ENCODE assay signal across 9 mouse cellular contexts in the genomic region with DNA sequence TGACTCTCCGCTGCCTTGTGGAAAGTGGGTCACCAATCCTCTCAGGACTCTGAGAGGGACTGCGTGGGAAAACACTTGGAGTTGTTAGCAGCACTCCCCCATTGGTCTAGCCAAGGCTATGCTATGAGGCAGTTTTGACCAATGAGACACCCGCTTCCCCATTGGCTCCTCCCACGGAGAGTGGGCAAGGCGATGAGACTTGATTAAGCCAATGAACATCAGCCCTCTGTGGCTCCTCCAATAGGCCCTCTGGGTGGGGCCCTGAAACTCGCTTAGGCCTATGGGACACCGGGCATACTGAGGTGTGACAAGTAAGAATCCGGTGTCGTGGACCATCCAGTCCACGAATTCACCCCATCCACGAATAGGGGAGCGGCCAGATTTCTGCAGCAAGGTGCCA. TPM values are rescaled to one million over a fixed set of nuclear protein-coding genes. Genes with fewer than 3 reads are reported as not detected.
DNase-seq lines count a peak whose midpoint lies in the region; ATAC-seq and TF ChIP-seq lines count a peak whose summit lies in the region.
"Had no signal": no experiment of that assay in that cellular context is flagged by ENCODE, and none has a peak within 500 bp of the region (broad histone marks: within the 10 kb centered on the region; RNA-seq: fewer than 3 reads in every experiment).

No protein-coding gene starts in this region.

- no peaks in the 10 kb centered on the region for H3K4me1 ChIP-seq in embryonic facial prominence, embryonic 12.5 days
- no peaks in the 10 kb centered on the region; the same call in 1 of the 2 replicates for H3K4me1 ChIP-seq in intestine, embryonic 15.5 days (replicated peaks)
- 0 out of 2 replicates have a peak, but pooled peaks cover 3% of the 10 kb centered on the region for H3K4me1 ChIP-seq in limb, embryonic 11.5 days (ENCODE audit: control insufficient read depth, insufficient read depth, low read length)
- H3K4me1 ChIP-seq in thymus, adult 2 months (replicated peaks; ENCODE audit: control insufficient read depth, insufficient read depth, low read length): no peaks in the 10 kb centered on the region
- H3K4me1 ChIP-seq: megakaryocyte, embryonic 14.5 days had no signal

- H3K9me3 ChIP-seq in embryonic facial prominence, embryonic 12.5 days: no peaks in the 10 kb centered on the region
- H3K9me3 ChIP-seq in intestine, embryonic 15.5 days: no peaks in the 10 kb centered on the region
- H3K9me3 ChIP-seq in limb, embryonic 11.5 days (ENCODE audit: control insufficient read depth, low read length): no peaks in the 10 kb centered on the region

- DNase-seq in testis, postnatal 14 days (ENCODE audit: low spot score): peak; percentile 50
- DNase-seq in testis, postnatal 10 days (ENCODE audit: low spot score): no peak
- peak; percentile 51 for DNase-seq in limb, embryonic 11.5 days (ENCODE audit: low spot score)
- DNase-seq in neural tube, embryonic 10.5 days (ENCODE audit: extremely low spot score, low spot score): peak; percentile 55
- DNase-seq in gastrocnemius, postnatal 4 days (ENCODE audit: low spot score in 2 of 2): no peak
- DNase-seq in thymus, adult 2 months: no peak

- peak overlapping the region; percentile 23 for H3K4me3 ChIP-seq in embryonic facial prominence, embryonic 12.5 days
- peak overlapping the region; percentile 25 for H3K4me3 ChIP-seq in intestine, embryonic 15.5 days (replicated peaks)
- peak overlapping the region; percentile 15; the same call in 1 of the 2 replicates for H3K4me3 ChIP-seq in limb, embryonic 11.5 days (ENCODE audit: low read depth, low read length)
- H3K4me3 ChIP-seq in thymus, adult 2 months (ENCODE audit: control insufficient read depth, insufficient read depth, low read length): no peak overlapping the region
- H3K4me3 ChIP-seq: megakaryocyte, embryonic 14.5 days had no signal

- H3K9ac ChIP-seq in embryonic facial prominence, embryonic 12.5 days: no peak overlapping the region
- no peak overlapping the region for H3K9ac ChIP-seq in intestine, embryonic 15.5 days
- H3K9ac ChIP-seq in limb, embryonic 11.5 days (ENCODE audit: low read length): no peak overlapping the region

- H3K4me2 ChIP-seq in embryonic facial prominence, embryonic 12.5 days (replicated peaks): peak overlapping the region; percentile 44
- peak overlapping the region; percentile 59 for H3K4me2 ChIP-seq in intestine, embryonic 15.5 days (replicated peaks)
- peak overlapping the region; percentile 37 for H3K4me2 ChIP-seq in limb, embryonic 11.5 days (ENCODE audit: low read depth, severe bottlenecking)

- no peak for TF ChIP-seq CTCF in thymus, adult 2 months (IDR thresholded peaks at IDR 0.05; ENCODE audit: borderline replicate concordance, control insufficient read depth, extremely low read depth, insufficient read depth, low read length, poor library complexity)

- H3K27me3 ChIP-seq in embryonic facial prominence, embryonic 12.5 days: peaks cover 37% of the 10 kb centered on the region
- H3K27me3 ChIP-seq in intestine, embryonic 15.5 days (replicated peaks): peaks cover 27% of the 10 kb centered on the region
- H3K27me3 ChIP-seq in limb, embryonic 11.5 days (ENCODE audit: control insufficient read depth, insufficient read depth, low read length): peaks cover 24% of the 10 kb centered on the region
- 0 out of 2 replicates have a peak, but pooled peaks cover 2% of the 10 kb centered on the region for H3K27me3 ChIP-seq in thymus, adult 2 months (ENCODE audit: control insufficient read depth, insufficient read depth, low read length)

- peak; percentile 79; the same call in 1 of the 2 replicates for ATAC-seq in embryonic facial prominence, embryonic 12.5 days (ENCODE audit: insufficient number of reproducible peaks, insufficient read depth, low FRiP score, low TSS enrichment)
- ATAC-seq in intestine, embryonic 15.5 days: peak; percentile 90
- no peak for ATAC-seq in limb, embryonic 11.5 days (ENCODE audit: insufficient number of reproducible peaks, low FRiP score, low TSS enrichment, low read depth)

- H3K27ac ChIP-seq in embryonic facial prominence, embryonic 12.5 days: no peak overlapping the region
- H3K27ac ChIP-seq in intestine, embryonic 15.5 days: no peak overlapping the region
- no peak overlapping the region for H3K27ac ChIP-seq in limb, embryonic 11.5 days (replicated peaks; ENCODE audit: low read depth, low read length)
- H3K27ac ChIP-seq in thymus, adult 2 months (ENCODE audit: control insufficient read depth, insufficient read depth, low read length): no peak overlapping the region

- TF ChIP-seq POLR2A in thymus, adult 2 months (IDR thresholded peaks at IDR 0.05; ENCODE audit: control insufficient read depth, extremely low read depth, insufficient read depth, low read length, poor library complexity): no peak

- no peaks in the 10 kb centered on the region for H3K36me3 ChIP-seq in embryonic facial prominence, embryonic 12.5 days
- H3K36me3 ChIP-seq in intestine, embryonic 15.5 days: no peaks in the 10 kb centered on the region
- no peaks in the 10 kb centered on the region for H3K36me3 ChIP-seq in limb, embryonic 11.5 days (ENCODE audit: control insufficient read depth, insufficient read depth, low read length)
- no peaks in the 10 kb centered on the region for H3K36me3 ChIP-seq in thymus, adult 2 months (ENCODE audit: control insufficient read depth, insufficient read depth, low read length)

- 17% methylated on average over 12 of the region's 12 CpGs for WGBS in embryonic facial prominence, embryonic 12.5 days
- WGBS in intestine, embryonic 15.5 days: 11% methylated on average over 12 of the region's 12 CpGs
- 10% methylated on average over 12 of the region's 12 CpGs for WGBS in limb, embryonic 11.5 days
- 17% methylated on average over 12 of the region's 12 CpGs for WGBS in thymus, adult 2 months

RNA-seq across cellular contexts. Expression of a gene that starts 36.3 kb away (rescaled TPM):
- 0.08 and 0.18 TPM in 2 replicates for polyA plus RNA-seq in embryonic facial prominence, embryonic 12.5 days (2016; fragmentation: Nextera tagmentation; extraction: Ambion mirVana)
- 0.25 and 0.37 TPM in 2 replicates for polyA plus RNA-seq in intestine, embryonic 15.5 days (2015; fragmentation: Nextera tagmentation; extraction: Ambion mirVana)
- polyA plus RNA-seq in limb, embryonic 11.5 days (2014; fragmentation: Nextera tagmentation; extraction: Ambion mirVana): 0.04 TPM in 1 of 2 replicates, not detected in the other
- 1 to 10 TPM in 1 of 2 experiments, under 1 TPM in 1; 0.44 to 1.3 TPM for total RNA-seq in gastrocnemius, postnatal 4 days (2021)
- polyA plus RNA-seq in thymus, adult 2 months (2012; rRNA removed): 6.3 and 8.2 TPM in 2 replicates

Comparison
In these comparisons a context has a peak if more than half of its experiments do, and no peak if none do; other contexts are left out.
1. DNase-seq: peak in testis, postnatal 14 days (single experiment), limb, embryonic 11.5 days (single experiment) and neural tube, embryonic 10.5 days (single experiment); none in testis, postnatal 10 days (single experiment), gastrocnemius, postnatal 4 days (0 of 2) and thymus, adult 2 months (single experiment).
2. Peak in every context shown above with its lines, with median percentiles within 50 percentile points of each other: H3K4me2 ChIP-seq.